Mouse (Mus musculus): ENCODE results near the gene Ankrd39. TPM values are rescaled to one million over a fixed set of nuclear protein-coding genes. Genes with fewer than 3 reads are reported as not detected.
A peak's percentile ranks its signal among the peaks of the same experiment; 100 is the strongest.
"Not testable (repeated sequence)": the region's sequence is repeated elsewhere in the genome, so short reads cannot be mapped to it uniquely, and the experiment has no call there.

Gene Ankrd39
- polyA plus RNA-seq, 1 experiment from 2014 or later = 18.9 TPM

- DNase-seq (ENCODE audit: low spot score) = no peak
- Histone ChIP-seq H3K9me3 (no peaks in the 10 kb centered on the region), H3K36me3 (replicated peaks) (peaks cover 50% of the 10 kb centered on the region), H3K27me3 (replicated peaks; ENCODE audit: low read depth, poor library complexity, severe bottlenecking) (no peaks in the 10 kb centered on the region), H3K27ac (replicated peaks) (no peak overlapping the region; the same call in 1 of the 2 replicates), H3K4me1 (peaks cover 54% of the 10 kb centered on the region), H3K4me3 (peak overlapping the region; percentile 72)
- WGBS = 73% methylated on average over 19 of the region's 19 CpGs
These were observed 1.2 kb downstream of the Ankrd39 start for GRCm38 (mm10) chr1:36545845-36546600.

- peaks cover 49% of the 10 kb centered on the region for H3K36me3 ChIP-seq (replicated peaks)
- no peak overlapping the region for H3K27ac ChIP-seq (replicated peaks)
- H3K4me3 ChIP-seq = no peak overlapping the region
- no peaks in the 10 kb centered on the region for H3K9me3 ChIP-seq
- WGBS = 79% methylated on average over 2 of the region's 2 CpGs
- H3K4me1 ChIP-seq = peaks cover 49% of the 10 kb centered on the region
- no peak for DNase-seq (ENCODE audit: low spot score)
- no peaks in the 10 kb centered on the region for H3K27me3 ChIP-seq (replicated peaks; ENCODE audit: low read depth, poor library complexity, severe bottlenecking)
These were observed 1.9 kb downstream of the Ankrd39 start for GRCm38 (mm10) chr1:36545382-36545781.

GRCm38 (mm10) chr1:36542925-36543324 is 4.3 kb downstream of the Ankrd39 start:
- WGBS = 95% methylated on average over 9 of the region's 9 CpGs

GRCm38 (mm10) chr1:36541844-36542243 is 5.4 kb downstream of the Ankrd39 start:
- H3K27me3 ChIP-seq (replicated peaks; ENCODE audit: low read depth, poor library complexity, severe bottlenecking) = no peaks in the 10 kb centered on the region

More at GRCm38 (mm10) chr1:36542925-36543324, 4.3 kb downstream of the Ankrd39 start:
- Histone ChIP-seq H3K4me1 (peaks cover 31% of the 10 kb centered on the region), H3K9me3 (no peaks in the 10 kb centered on the region), H3K27me3 (replicated peaks; ENCODE audit: low read depth, poor library complexity, severe bottlenecking) (no peaks in the 10 kb centered on the region), H3K36me3 (replicated peaks) (peaks cover 45% of the 10 kb centered on the region), H3K4me3 (no peak overlapping the region), H3K27ac (replicated peaks) (no peak overlapping the region)
- DNase-seq (ENCODE audit: low spot score) = no peak

GRCm38 (mm10) chr1:36540807-36541206 is 6.4 kb downstream of the Ankrd39 start:
- no peaks in the 10 kb centered on the region for H3K9me3 ChIP-seq
- H3K27me3 ChIP-seq (replicated peaks; ENCODE audit: low read depth, poor library complexity, severe bottlenecking) = no peaks in the 10 kb centered on the region
- no peak for DNase-seq (ENCODE audit: low spot score)
- peaks cover 19% of the 10 kb centered on the region for H3K4me1 ChIP-seq
- no peak overlapping the region for H3K27ac ChIP-seq (replicated peaks)
- H3K36me3 ChIP-seq (replicated peaks) = peaks cover 48% of the 10 kb centered on the region
- 91% methylated on average over 12 of the region's 12 CpGs for WGBS
- H3K4me3 ChIP-seq = no peak overlapping the region

More at GRCm38 (mm10) chr1:36541844-36542243, 5.4 kb downstream of the Ankrd39 start:
- Histone ChIP-seq H3K9me3 (no peaks in the 10 kb centered on the region), H3K4me1 (peaks cover 21% of the 10 kb centered on the region), H3K27ac (replicated peaks) (no peak overlapping the region), H3K4me3 (no peak overlapping the region), H3K36me3 (replicated peaks) (peaks cover 48% of the 10 kb centered on the region)
- 93% methylated on average over 16 of the region's 16 CpGs for WGBS
- DNase-seq (ENCODE audit: low spot score) = no peak

- Histone ChIP-seq H3K4me3 (no peak overlapping the region), H3K27me3 (replicated peaks; ENCODE audit: low read depth, poor library complexity, severe bottlenecking) (no peaks in the 10 kb centered on the region), H3K27ac (replicated peaks) (no peak overlapping the region), H3K9me3 (no peaks in the 10 kb centered on the region), H3K4me1 (peaks cover 18% of the 10 kb centered on the region), H3K36me3 (replicated peaks) (peaks cover 48% of the 10 kb centered on the region)
- 93% methylated on average over 11 of the region's 11 CpGs for WGBS
- no peak for DNase-seq (ENCODE audit: low spot score)
These were observed 7.1 kb downstream of the Ankrd39 start for GRCm38 (mm10) chr1:36540132-36540531.

GRCm38 (mm10) chr1:36539186-36539585 is 8.1 kb downstream of the Ankrd39 start, which contains the start of gene Gm42417:
Gene Gm42417 (minus strand): TSS chr1:36539429.
- WGBS = 46% methylated on average over 9 of the region's 9 CpGs
- H3K36me3 ChIP-seq (replicated peaks) = peaks cover 48% of the 10 kb centered on the region
- DNase-seq (ENCODE audit: low spot score) = peak; percentile 48

GRCm38 (mm10) chr1:36538727-36539126 is 8.5 kb downstream of the Ankrd39 start:
- no peaks in the 10 kb centered on the region for H3K27me3 ChIP-seq (replicated peaks; ENCODE audit: low read depth, poor library complexity, severe bottlenecking)
- H3K4me3 ChIP-seq = no peak overlapping the region
- H3K27ac ChIP-seq (replicated peaks) = no peak overlapping the region
- no peak for DNase-seq (ENCODE audit: low spot score)
- 88% methylated on average over 4 of the region's 4 CpGs for WGBS
- peaks cover 23% of the 10 kb centered on the region for H3K4me1 ChIP-seq
- H3K36me3 ChIP-seq (replicated peaks) = peaks cover 48% of the 10 kb centered on the region
- H3K9me3 ChIP-seq = no peaks in the 10 kb centered on the region

More at GRCm38 (mm10) chr1:36539186-36539585, 8.1 kb downstream of the Ankrd39 start, which contains the start of gene Gm42417:
- peaks cover 18% of the 10 kb centered on the region for H3K4me1 ChIP-seq
- no peak within 1 kb of the TSS for H3K4me3 ChIP-seq
- H3K9me3 ChIP-seq = no peaks in the 10 kb centered on the region
- H3K27ac ChIP-seq (replicated peaks) = 0 out of 2 replicates have a peak within 1 kb of the TSS, but pooled peaks have one; percentile 3
- H3K27me3 ChIP-seq (replicated peaks; ENCODE audit: low read depth, poor library complexity, severe bottlenecking) = no peaks in the 10 kb centered on the region

- DNase-seq (ENCODE audit: low spot score) = not testable (repeated sequence)
- H3K36me3 ChIP-seq (replicated peaks) = peaks cover 40% of the 10 kb centered on the region
These were observed 10.5 kb downstream of the Ankrd39 start, which contains the start of gene Ankrd23 for GRCm38 (mm10) chr1:36536783-36537182. Gene Ankrd23 (minus strand): TSS chr1:36536883.

GRCm38 (mm10) chr1:36536397-36536728 is 10.9 kb downstream of the Ankrd39 start:
- no peak overlapping the region for H3K4me3 ChIP-seq
- no peaks in the 10 kb centered on the region for H3K9me3 ChIP-seq
- H3K27ac ChIP-seq (replicated peaks) = no peak overlapping the region
- 62% methylated on average over 8 of the region's 8 CpGs for WGBS
- peaks cover 30% of the 10 kb centered on the region for H3K4me1 ChIP-seq
- no peak for DNase-seq (ENCODE audit: low spot score)
- peaks cover 40% of the 10 kb centered on the region for H3K36me3 ChIP-seq (replicated peaks)
- no peaks in the 10 kb centered on the region for H3K27me3 ChIP-seq (replicated peaks; ENCODE audit: low read depth, poor library complexity, severe bottlenecking)

More at GRCm38 (mm10) chr1:36536783-36537182, 10.5 kb downstream of the Ankrd39 start, which contains the start of gene Ankrd23:
- not testable (repeated sequence) for H3K27me3 ChIP-seq (replicated peaks; ENCODE audit: low read depth, poor library complexity, severe bottlenecking); H3K9me3 ChIP-seq; H3K4me3 ChIP-seq; H3K27ac ChIP-seq (replicated peaks)
- H3K4me1 ChIP-seq = peaks cover 30% of the 10 kb centered on the region
- WGBS = 95% methylated on average over 9 of the region's 9 CpGs

GRCm38 (mm10) chr1:36535477-36536396 is 11.5 kb downstream of the Ankrd39 start:
- Histone ChIP-seq H3K4me3 (no peak overlapping the region), H3K36me3 (replicated peaks) (peaks cover 41% of the 10 kb centered on the region), H3K4me1 (peaks cover 30% of the 10 kb centered on the region), H3K9me3 (no peaks in the 10 kb centered on the region), H3K27ac (replicated peaks) (no peak overlapping the region), H3K27me3 (replicated peaks; ENCODE audit: low read depth, poor library complexity, severe bottlenecking) (no peaks in the 10 kb centered on the region)
- 86% methylated on average over 11 of the region's 11 CpGs for WGBS
- no peak for DNase-seq (ENCODE audit: low spot score)

- peaks cover 34% of the 10 kb centered on the region for H3K36me3 ChIP-seq (replicated peaks)
- peaks cover 29% of the 10 kb centered on the region for H3K4me1 ChIP-seq
- H3K27me3 ChIP-seq (replicated peaks; ENCODE audit: low read depth, poor library complexity, severe bottlenecking) = no peaks in the 10 kb centered on the region
- H3K27ac ChIP-seq (replicated peaks) = no peak overlapping the region
- no peaks in the 10 kb centered on the region for H3K9me3 ChIP-seq
- 81% methylated on average over 6 of the region's 6 CpGs for WGBS
- no peak for DNase-seq (ENCODE audit: low spot score)
- H3K4me3 ChIP-seq = no peak overlapping the region
These were observed 12.6 kb downstream of the Ankrd39 start for GRCm38 (mm10) chr1:36534595-36535058.
